Mouse (Mus musculus): ENCODE data around the gene Stpg4.

The Stpg4 gene

GRCm38 (mm10) chr17:87378354-87379159 is 49.0 kb downstream of the Stpg4 start:
- in situ Hi-C loops (cut with MseI, MboI), result no loop called here

GRCm38 (mm10) chr17:87377536-87377935 is 50.0 kb downstream of the Stpg4 start:
- in situ Hi-C loops (cut with MseI, MboI), result no loop called here

- in situ Hi-C loops (cut with MseI, MboI), result no loop called here
Observed at GRCm38 (mm10) chr17:87376831-87377471, 50.6 kb downstream of the Stpg4 start.

GRCm38 (mm10) chr17:87375941-87376511 is 51.5 kb downstream of the Stpg4 start:
- in situ Hi-C loops (cut with MseI, MboI), result no loop called here

- in situ Hi-C loops (cut with MseI, MboI), result no loop called here
Observed at GRCm38 (mm10) chr17:87373327-87373726, 54.2 kb downstream of the Stpg4 start.

GRCm38 (mm10) chr17:87372189-87372588 is 55.4 kb downstream of the Stpg4 start:
- in situ Hi-C loops (cut with MseI, MboI), result no loop called here

GRCm38 (mm10) chr17:87369270-87369759 is 58.2 kb downstream of the Stpg4 start:
- in situ Hi-C loops (cut with MseI, MboI), result no loop called here

GRCm38 (mm10) chr17:87368481-87368880 is 59.1 kb downstream of the Stpg4 start:
- in situ Hi-C loops (cut with MseI, MboI), result no loop called here

GRCm38 (mm10) chr17:87367640-87368039 is 59.9 kb downstream of the Stpg4 start:
- in situ Hi-C loops (cut with MseI, MboI), result no loop called here

- in situ Hi-C loops (cut with MseI, MboI), result no loop called here
Observed at GRCm38 (mm10) chr17:87367228-87367627, 60.3 kb downstream of the Stpg4 start.

GRCm38 (mm10) chr17:87366520-87366919 is 61.0 kb downstream of the Stpg4 start:
- in situ Hi-C loops (cut with MseI, MboI), result no loop called here

- in situ Hi-C loops (cut with MseI, MboI), result no loop called here
Observed at GRCm38 (mm10) chr17:87365268-87365667, 62.3 kb downstream of the Stpg4 start.

GRCm38 (mm10) chr17:87364108-87364507 is 63.4 kb downstream of the Stpg4 start:
- in situ Hi-C loops (cut with MseI, MboI), result no loop called here

GRCm38 (mm10) chr17:87361132-87361531 is 66.4 kb downstream of the Stpg4 start:
- in situ Hi-C loops (cut with MseI, MboI), result no loop called here

GRCm38 (mm10) chr17:87357506-87357905 is 70.0 kb downstream of the Stpg4 start:
- in situ Hi-C loops (cut with MseI, MboI), result no loop called here

GRCm38 (mm10) chr17:87356261-87356660 is 71.3 kb downstream of the Stpg4 start:
- in situ Hi-C loops (cut with MseI, MboI), result no loop called here

GRCm38 (mm10) chr17:87355456-87355855 is 72.1 kb downstream of the Stpg4 start:
- in situ Hi-C loops (cut with MseI, MboI), result no loop called here

GRCm38 (mm10) chr17:87353745-87354320 is 73.7 kb downstream of the Stpg4 start:
- in situ Hi-C loops (cut with MseI, MboI), result no loop called here

GRCm38 (mm10) chr17:87352898-87353225 is 74.7 kb downstream of the Stpg4 start:
- in situ Hi-C loops (cut with MseI, MboI), result no loop called here

GRCm38 (mm10) chr17:87352106-87352897 is 75.2 kb downstream of the Stpg4 start:
- in situ Hi-C loops (cut with MseI, MboI), result no loop called here

GRCm38 (mm10) chr17:87351241-87352105 is 76.1 kb downstream of the Stpg4 start:
- in situ Hi-C loops (cut with MseI, MboI), result no loop called here

Measured in mouse trophoblast stem cell (cell line).